Mouse (Mus musculus) kidney, adult 2 months (tissue): Measurements from ENCODE around the gene Pllp.

Source experiments
- CTCF ChIP-seq: fragments of 200-500 bp; conservative IDR thresholded peaks from 2 replicates; pipeline ENCODE4 v1.5.1; 2011; ENCODE audit warnings: low read depth, mild to moderate bottlenecking, control low read depth, low read length, moderate library complexity, mixed read lengths; ENCODE audit not compliant: insufficient read depth, insufficient read length
- POLR2A ChIP-seq: fragments of 200-500 bp; IDR thresholded peaks from one replicate; pipeline ENCODE4 v1.6.1; 2011; ENCODE audit warnings: low read depth, low read length, control low read depth

DNA sequence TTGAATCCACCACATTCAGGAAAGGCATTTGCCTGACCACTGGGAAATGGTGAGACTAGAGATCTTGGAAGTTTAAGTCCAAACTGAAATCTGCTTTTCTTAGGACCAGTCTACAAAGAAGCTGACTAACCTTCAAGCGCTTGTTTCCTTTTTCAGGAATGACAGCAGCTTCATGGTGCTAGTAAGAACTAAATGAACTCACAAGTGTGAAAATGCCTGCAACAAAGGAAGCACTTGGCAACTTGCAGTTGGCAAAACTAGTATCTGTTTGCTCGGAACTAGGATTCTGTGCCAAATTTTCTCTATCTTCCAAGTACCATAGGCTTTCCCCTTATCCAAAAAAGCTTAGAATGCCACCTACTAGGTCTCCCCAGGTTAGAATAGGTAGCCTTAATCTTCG lies 49.9 kb downstream of the Pllp start:
- TF ChIP-seq CTCF (no peak), POLR2A (no peak)
